Mouse (Mus musculus) brain, adult 2 months (tissue): Measurements from ENCODE around the gene Fbxl15.

Experiments
- DNase-seq: peaks from one replicate; pipeline ENCODE4 v3.0.0; 2011; ENCODE audit warnings: low read depth, low spot score

Fbxl15 gene

GRCm38 (mm10) chr19:46347936-46348668 is 20.1 kb downstream of the Fbxl15 start:
- DNase-seq, result peak; percentile 42

DNA sequence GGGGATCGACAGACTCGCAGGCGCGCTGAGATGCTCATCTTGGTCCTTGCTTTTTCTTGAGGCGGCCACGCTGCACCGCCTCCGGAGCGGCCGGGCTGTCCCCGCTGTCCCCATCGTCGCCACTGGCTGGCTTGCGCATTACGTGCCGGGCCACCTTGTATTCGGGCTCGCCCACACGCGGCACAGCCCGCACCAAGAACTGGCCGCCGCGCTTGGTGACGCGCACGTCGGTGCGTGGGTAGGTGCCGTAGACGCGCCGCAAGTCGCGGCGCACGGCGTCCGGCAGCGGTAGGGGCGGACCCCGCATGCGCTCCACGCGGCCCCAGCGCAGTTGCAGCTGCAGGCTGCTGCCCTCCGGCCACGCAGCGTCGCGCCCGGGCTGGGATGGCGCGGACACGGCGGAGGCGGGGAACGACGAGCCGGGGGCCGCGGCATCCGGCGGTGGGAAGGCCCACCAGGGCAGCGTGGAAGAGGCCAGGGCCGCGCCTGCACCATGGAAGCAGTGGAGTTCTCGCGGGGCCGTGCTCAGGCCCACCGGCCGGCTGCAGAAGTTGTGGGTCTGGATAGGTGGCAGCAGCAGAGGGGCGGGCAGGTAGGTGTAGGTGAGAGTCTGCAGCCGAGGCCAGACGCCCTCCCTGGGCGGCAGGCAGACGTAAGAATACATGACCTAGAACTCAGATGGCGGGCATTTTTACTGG is 20.9 kb downstream of the Fbxl15 start:
- DNase-seq, result peak; percentile 99

- DNase-seq, result no peak
Observed at GRCm38 (mm10) chr19:46349550-46349949, 21.6 kb downstream of the Fbxl15 start.

DNA sequence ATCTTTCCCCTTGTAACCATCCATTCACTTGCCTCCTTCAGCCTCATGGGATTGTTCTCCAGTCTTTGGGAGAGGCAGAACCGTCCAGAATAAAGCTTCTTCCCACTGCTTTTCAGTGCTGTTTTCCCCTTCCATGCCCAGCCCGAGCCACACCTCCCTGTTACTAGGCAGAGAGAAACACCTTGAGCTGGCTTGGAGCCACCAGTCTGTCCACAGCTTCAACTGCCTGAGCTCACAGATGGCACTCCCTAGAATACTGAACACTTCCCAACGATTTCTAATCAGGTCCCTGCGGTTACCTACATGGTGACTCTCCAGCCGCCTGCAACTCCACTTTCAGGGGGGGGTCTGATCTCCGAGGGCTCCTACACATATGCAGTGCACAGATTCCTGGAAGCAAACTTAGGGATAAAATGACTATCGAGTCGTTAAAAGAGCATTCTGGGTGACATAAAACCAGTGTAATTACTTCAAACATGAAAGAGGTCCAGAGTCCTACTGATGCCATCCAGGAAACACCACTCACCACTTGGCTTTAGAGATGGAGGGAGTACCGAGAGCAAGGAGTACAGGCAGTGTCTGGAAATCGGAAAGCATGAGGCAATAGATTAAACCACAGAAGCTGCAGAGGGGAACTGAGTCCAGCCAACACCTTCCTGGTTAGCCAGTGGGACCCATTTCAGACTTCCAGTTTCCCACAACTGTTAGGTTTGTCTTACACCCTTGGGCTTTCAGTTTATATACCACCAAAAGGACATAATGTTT is 22.4 kb downstream of the Fbxl15 start, which contains the start of gene 2310034G01Rik:
TSS of gene 2310034G01Rik (minus strand) at position 135 of the 765 bp plus-strand sequence.
- DNase-seq, result peak; percentile 60

DNA sequence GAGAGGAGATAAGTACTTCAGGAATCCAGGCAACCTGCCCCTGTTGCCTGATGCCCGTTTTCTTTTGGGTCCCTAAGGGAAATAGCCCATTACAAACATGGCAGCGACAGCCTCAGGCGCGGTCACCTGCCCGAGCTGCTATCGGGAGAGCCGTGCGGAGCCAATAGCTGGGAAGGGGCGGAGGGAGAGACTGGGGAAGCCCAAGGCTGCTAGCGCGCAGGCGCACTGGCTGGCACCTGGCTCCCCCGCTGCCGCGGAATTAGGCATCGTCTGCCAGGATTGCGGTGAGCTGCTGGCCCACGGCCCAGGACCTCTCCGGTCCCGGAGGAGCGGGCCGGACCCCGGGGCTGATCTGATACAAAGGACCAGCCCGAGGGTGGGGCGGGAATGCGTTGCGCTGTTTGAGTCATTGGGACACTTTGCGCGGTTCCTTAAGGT is 28.7 kb downstream of the Fbxl15 start:
- DNase-seq, result peak; percentile 98

DNA sequence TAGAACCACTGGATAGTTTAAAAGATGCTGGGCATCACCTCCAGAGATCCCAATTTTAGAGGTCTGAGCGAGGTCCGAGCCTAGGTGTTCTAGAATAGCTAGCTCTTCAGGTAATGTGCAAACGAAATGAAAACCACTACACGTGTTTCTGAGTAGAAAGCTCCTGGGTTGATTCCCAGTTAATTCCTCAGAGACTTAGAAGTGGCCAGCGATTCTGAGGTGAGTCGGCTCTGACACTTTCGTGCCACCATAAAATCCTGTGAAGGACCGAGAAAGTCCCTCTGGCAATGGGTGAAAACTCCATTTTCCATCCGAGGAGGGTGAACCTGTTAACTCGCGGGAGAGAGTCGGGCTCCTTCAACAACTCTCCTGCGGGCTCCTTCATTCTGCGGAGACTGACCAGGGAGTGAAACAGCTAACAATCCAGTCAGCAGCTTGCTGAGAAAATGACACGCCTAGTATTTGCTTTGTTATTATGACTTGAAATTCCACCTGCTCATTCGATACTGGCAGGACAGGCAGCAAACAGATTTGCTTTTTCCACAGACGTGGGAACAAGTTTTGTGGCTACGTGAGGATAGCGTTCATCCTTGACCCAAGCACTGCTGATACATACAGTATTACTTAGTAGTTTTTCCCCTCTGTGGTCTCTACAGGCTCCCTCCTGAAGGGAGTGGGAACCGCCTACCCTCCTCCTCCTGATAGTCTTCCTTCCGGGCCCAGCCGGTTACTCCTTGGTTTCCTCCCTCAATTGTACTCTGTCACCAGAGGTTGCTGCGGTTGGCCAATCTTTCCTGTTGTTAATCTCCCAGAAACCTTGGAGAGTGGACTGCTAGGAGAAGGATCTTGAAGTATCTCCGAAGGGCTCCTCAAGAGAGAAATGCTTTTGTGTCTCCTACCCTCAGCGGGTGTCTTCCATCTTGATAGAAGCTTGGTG is 29.6 kb downstream of the Fbxl15 start:
- no peak for DNase-seq

- DNase-seq, result no peak
Observed at GRCm38 (mm10) chr19:46358381-46358780, 30.4 kb downstream of the Fbxl15 start.

DNA sequence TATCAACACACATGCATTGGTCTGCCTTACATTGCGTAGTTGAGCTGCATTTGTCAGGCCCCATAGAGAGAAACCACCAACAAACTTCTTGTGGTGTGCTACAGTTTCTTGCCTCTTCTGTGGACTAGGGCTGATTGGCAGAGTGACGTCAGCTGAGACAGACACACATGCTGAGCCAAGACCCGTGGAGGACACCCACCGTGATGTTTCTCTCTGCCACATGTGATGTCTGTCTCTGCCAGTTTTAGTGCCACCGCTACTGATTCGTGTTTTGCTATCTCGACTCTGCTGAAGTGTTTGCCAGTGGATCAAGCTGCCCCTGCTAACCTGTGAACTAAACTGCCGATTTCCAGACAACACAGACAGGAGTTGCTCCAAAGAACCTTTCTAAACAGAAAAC is 34.1 kb downstream of the Fbxl15 start:
- no peak for DNase-seq

DNA sequence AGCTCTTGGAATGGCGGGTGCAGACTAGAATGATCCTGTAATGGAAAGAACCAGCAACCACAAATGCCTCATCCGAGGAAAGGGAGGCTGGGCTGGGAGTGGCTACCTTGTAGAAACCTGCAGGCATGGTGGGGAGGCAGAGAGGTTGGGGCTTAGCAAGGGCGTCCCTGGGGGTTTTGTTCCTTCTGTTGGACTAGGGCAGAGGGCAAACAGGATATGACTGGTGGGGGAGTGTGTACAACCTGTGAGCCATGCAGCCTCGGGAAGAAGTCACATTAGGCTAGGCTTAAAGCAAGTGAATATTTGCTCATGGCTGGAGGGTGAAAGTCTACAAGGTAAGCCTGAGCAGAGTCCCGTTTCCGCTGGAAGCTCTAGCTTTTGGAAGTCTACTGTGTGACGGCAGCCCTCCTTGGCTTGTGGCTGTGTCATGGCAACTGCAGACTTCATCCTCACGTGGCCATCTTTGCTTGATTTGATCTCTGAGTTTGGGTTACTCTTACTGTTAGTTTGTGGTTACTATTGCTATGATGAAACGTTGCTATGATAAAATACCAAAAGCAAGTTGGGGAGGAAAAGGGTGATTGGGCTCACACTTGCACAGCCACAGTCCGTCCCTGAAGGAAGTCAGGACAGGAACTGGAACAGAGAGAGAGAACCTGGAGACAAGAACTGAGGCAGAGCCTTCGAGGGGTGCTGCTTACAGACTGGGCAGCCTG is 35.5 kb downstream of the Fbxl15 start:
- no peak for DNase-seq

DNA sequence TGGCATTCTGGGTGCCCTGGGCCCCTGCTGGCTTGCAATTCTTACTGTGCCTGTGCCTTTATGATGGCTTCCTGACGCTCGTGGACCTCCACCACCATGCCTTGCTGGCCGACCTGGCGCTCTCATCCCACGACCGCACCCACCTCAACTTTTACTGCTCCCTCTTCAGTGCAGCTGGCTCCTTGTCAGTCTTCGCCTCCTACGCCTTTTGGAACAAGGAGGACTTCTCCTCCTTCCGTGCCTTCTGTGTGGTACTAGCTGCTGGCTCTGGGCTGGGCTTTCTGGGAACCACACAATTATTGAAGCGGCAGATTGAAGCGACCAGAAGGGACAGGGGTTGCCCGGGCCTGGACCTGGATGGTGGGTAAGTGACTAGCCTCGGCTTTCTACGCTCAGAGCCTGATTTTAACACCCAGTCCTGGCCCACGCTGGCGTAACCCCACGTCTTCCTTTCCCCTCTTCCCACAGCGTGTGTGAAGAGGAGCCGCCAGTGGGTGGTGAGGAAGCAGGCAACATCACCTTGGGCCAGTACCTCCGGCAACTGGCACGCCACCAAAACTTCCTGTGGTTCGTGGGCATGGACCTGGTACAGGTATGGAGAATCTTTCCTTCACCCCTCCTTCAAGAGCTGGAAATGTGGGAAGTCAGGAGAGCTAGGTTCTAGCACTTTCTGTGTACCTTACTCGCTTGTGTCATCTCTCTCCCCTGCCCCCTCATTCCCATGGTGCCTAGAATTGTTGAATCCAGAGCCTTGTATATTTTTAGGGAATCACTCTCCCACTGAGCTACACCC is 40.0 kb downstream of the Fbxl15 start:
- peak; percentile 83 for DNase-seq

DNA sequence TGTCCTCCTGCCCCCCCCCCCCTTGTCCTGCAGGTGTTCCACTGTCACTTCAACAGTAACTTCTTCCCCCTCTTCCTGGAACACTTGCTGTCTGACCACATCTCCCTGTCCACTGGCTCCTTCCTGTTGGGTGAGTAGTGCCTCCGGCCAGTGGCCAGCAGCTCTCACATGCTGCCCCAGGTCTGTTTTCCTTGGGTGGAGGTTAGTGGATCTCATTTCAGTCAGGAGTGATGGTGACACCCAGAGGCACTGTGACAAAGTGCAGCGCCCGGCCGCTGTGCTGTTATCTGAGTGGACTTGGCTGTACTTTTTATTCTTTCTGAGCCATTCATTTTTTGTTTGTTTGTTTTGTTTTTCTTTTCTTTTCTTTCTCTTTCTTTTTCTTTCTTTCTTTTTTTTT is 41.2 kb downstream of the Fbxl15 start:
- peak; percentile 85 for DNase-seq

DNA sequence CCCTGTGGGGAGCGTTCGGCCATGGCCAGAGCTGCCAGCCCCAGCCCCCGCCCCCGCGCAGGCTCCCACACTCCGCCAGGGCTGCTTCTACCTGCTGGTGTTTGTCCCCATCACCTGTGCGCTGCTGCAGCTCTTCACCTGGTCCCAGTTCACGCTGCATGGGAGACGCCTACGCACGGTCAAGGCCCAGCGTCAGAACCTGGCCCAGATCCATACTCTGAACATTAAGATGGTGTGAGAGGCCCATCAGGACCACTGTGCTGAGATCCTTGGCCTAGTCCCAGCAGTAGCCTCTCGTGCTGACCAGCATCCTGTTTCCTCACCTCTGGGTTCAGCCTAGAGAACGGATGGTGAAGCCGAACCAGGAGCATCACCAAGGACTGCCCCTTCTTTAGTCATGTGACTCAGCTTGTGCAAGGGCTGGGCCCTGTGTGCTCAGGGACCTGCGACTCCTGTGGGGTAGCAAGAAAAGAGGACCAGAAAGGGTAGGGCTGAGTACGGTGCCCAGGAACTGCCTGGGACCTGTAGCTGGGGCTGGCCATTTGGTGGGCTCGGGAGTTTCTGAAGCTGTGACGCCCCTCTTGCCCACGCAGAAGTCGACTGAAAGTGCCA is 46.6 kb downstream of the Fbxl15 start:
- peak; percentile 50 for DNase-seq

GRCm38 (mm10) chr19:46375489-46375888 is 47.5 kb downstream of the Fbxl15 start:
- peak; percentile 40 for DNase-seq

DNA sequence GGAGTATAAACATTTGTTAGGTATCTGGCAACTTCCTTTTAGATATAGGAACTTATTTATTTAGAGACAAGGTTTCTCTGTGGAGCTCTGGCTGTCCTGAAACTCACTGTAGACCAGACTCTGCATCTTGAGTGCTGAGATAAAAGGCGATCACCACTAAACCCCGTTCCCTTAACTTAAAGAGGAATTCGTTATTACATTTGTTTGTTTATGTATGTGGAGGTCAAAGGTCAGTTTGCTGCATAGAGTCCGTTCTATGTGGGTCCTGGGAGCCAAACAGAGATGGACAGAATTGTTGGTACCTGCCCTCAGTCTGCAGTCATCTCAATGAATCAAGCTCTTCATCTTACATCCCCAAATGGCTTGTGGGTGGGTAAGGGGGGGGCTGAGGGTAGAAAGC is 47.9 kb downstream of the Fbxl15 start:
- DNase-seq, result peak; percentile 45
